Mouse (Mus musculus): ENCODE results near the gene Dmrt2. TPM values are rescaled to one million over a fixed set of nuclear protein-coding genes. Genes with fewer than 3 reads are reported as not detected.

Gene Dmrt2
- polyA plus RNA-seq, 1 experiment from 2014 or later, result 14.2 TPM

DNA sequence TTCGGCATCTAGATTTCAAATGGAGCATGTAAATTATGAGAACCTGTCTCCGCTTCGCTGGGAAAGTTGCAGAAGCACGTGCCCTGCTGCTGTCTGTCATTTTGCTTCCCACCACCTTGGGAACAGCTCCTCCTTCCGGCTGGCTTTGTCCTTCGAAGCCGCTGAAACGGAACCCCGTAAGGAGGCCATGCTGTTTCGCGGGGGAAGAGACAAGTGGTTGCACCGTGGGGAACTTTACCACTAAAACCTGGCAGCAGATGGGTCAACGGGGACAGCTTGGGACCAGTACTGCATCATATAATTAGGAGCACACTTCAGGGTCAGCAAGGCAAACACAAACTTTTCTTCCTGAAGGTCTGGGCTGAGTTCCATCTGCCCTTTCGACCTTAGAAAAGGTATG lies 26.6 kb downstream of the Dmrt2 start:
- WGBS, result 51% methylated on average over 14 of the region's 14 CpGs
- Histone ChIP-seq H3K4me2 (no peak overlapping the region), H3K9ac (replicated peaks) (no peak overlapping the region), H3K27ac (no peak overlapping the region), H3K9me3 (no peaks in the 10 kb centered on the region), H3K27me3 (no peaks in the 10 kb centered on the region), H3K4me3 (replicated peaks) (no peak overlapping the region), H3K36me3 (no peaks in the 10 kb centered on the region), H3K4me1 (replicated peaks) (no peaks in the 10 kb centered on the region)
- ATAC-seq (ENCODE audit: insufficient number of reproducible peaks, insufficient read depth, low FRiP score, low TSS enrichment, low read depth), result no peak

DNA sequence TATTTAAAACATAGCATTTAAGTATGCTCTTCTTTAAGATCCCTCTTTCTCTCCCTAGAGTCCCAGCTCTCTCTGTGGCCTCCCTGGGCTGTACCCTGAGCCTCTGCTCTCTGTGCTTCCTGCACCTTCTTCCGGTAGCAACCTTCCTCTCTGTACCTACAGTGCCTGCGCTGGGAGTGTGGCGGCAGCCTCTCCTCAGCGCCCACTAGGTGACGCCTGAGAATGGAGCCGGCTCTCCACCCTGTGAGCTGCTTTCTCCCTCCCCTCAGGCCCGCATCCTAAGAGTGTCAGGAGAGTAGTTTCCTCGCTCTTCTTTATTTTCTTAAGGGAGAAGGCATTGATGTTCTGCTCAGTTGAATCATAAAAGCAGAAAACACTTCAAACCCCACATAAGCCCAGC lies 41.2 kb downstream of the Dmrt2 start:
- 0 out of 2 replicates have a peak, but pooled peaks have one; percentile 66 for ATAC-seq (ENCODE audit: insufficient number of reproducible peaks, insufficient read depth, low FRiP score, low TSS enrichment, low read depth)
- 6% methylated on average over 8 of the region's 8 CpGs for WGBS

DNA sequence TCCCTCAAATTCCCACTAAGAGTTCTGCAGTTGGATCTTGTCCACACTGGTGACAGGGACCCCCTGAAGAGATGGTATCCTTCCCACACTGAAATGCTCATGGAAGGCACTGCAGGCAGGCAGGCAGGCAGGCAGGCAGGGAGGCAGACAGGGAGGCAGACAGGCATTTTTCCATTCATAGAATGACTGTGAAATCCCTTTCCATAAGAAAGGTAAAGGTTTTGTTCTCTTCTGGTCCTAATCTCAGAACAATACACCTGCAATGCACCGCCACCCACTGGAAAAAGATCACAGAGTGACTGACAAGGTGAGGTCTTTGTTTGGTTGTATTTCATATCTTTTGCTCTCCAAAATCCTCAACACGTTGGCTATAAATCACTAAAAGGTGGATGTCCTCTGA lies 42.7 kb downstream of the Dmrt2 start:
- Histone ChIP-seq H3K27ac (no peak overlapping the region), H3K9ac (replicated peaks) (no peak overlapping the region), H3K4me2 (no peak overlapping the region), H3K4me3 (replicated peaks) (no peak overlapping the region), H3K36me3 (no peaks in the 10 kb centered on the region), H3K4me1 (replicated peaks) (0 out of 2 replicates have a peak, but pooled peaks cover 6% of the 10 kb centered on the region), H3K9me3 (no peaks in the 10 kb centered on the region), H3K27me3 (peaks cover 10% of the 10 kb centered on the region; the same call in 1 of the 2 replicates)
- WGBS, result 69% methylated on average over 2 of the region's 2 CpGs
- ATAC-seq (ENCODE audit: insufficient number of reproducible peaks, insufficient read depth, low FRiP score, low TSS enrichment, low read depth), result no peak

More for the DNA sequence above, 41.2 kb downstream of the Dmrt2 start:
- H3K27me3 ChIP-seq, result peaks cover 14% of the 10 kb centered on the region; the same call in 1 of the 2 replicates
- H3K27ac ChIP-seq, result no peak overlapping the region
- no peaks in the 10 kb centered on the region for H3K9me3 ChIP-seq
- H3K4me2 ChIP-seq, result no peak overlapping the region
- H3K36me3 ChIP-seq, result no peaks in the 10 kb centered on the region
- H3K4me3 ChIP-seq (replicated peaks), result no peak overlapping the region
- 0 out of 2 replicates have a peak, but pooled peaks cover 6% of the 10 kb centered on the region for H3K4me1 ChIP-seq (replicated peaks)
- H3K9ac ChIP-seq (replicated peaks), result no peak overlapping the region

DNA sequence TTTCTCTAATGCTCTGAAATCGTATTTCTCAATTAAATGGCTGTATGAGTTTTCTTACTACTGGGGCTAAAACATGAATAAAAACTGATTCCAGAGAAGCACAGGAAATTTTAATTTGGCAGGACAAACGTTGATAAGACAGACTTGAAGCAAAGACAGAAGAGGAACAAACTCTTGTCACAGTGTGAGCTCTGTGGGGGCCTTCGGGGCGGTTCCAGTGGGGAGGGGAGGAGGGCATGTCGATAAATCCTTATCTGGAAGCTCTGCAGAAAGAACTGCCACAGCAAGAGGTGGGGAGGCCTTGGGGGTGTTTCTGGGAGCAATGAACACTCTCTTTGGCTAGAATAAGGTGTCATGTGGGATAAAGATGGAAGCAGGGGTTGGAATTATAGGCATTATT lies 50.4 kb downstream of the Dmrt2 start:
- Histone ChIP-seq H3K27me3 (peaks cover 2% of the 10 kb centered on the region; the same call in 1 of the 2 replicates), H3K4me3 (replicated peaks) (no peak overlapping the region), H3K4me2 (no peak overlapping the region), H3K36me3 (no peaks in the 10 kb centered on the region), H3K4me1 (replicated peaks) (no peaks in the 10 kb centered on the region), H3K9me3 (no peaks in the 10 kb centered on the region), H3K9ac (replicated peaks) (no peak overlapping the region), H3K27ac (no peak overlapping the region)
- WGBS, result 61% methylated on average over 5 of the region's 5 CpGs
- ATAC-seq (ENCODE audit: insufficient number of reproducible peaks, insufficient read depth, low FRiP score, low TSS enrichment, low read depth), result no peak

Other genes starting within 250 kb of the Dmrt2 start
- gene Dmrt1, start 166.8 kb upstream of the Dmrt2 start, polyA plus RNA-seq (2016; fragmentation: Nextera tagmentation; extraction: Ambion mirVana), result 0.14 and 0.16 TPM in 2 replicates
- 0.46 and 0.96 TPM in 2 replicates for gene Dmrt3, start 62.1 kb upstream of the Dmrt2 start, polyA plus RNA-seq (2016; fragmentation: Nextera tagmentation; extraction: Ambion mirVana)

Measured in limb, embryonic 12.5 days (tissue).